Mouse (Mus musculus) gonadal fat pad, adult 2 months (tissue): ENCODE measurements at regions not wholly inside any gene's neighbourhood (a gene's known extent, or its start where the extent isn't known, plus 50 kb on each side); places are given as distances from the start of the nearest gene placed in this dataset.

Experiments
- DNase-seq: peaks from one replicate; pipeline ENCODE4 v3.0.0-alpha.2; 2012; ENCODE audit warnings: low read depth

GRCm38 (mm10) chr9:46938628-46939027 is 59.9 kb upstream of the Gm4791 start:
- no peak for DNase-seq

DNA sequence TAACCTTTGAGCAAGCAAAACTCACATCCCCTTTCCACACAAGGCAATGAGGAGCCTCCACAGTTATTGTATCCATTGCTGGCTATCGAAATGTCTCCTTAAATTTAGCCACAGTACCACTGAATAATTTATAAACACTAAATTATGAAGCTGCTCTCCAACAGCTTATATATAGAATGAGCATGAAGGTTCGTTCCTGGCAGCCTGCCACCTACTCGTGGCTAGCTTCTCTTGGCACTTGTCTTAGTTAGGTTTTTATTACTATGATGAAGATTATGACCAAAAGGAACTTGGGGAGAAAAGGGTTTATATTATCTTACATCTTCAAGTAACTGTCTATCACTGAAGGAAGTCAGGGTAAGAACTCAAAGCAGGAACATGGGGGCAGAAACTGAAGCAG is 72.9 kb upstream of the Gm4791 start:
- no peak for DNase-seq

DNA sequence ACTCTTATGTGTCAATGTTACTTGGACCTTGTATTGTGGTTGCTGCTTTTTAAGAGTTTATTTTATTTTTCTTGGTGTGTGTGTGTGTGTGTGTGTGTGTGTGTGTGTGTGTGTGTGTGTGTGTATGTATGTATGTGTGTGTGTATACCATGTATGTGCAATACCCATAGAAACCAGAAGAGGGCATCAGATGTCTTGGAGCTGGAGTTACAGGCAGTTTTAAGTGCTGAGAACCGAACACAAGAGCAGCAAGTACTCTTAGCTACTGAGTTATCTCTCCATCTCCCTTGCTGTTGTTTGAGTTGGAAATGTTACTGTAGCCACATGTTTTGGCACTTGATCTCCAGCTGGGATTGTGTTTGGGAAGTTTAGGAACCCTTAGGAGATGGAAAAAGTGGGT is 78.5 kb upstream of the Gm4791 start:
- no peak for DNase-seq

- DNase-seq = no peak
Measured at GRCm38 (mm10) chr9:46913238-46913637, 85.3 kb upstream of the Gm4791 start.

- no peak for DNase-seq
Measured at GRCm38 (mm10) chr9:46909412-46910013, 89.0 kb upstream of the Gm4791 start.

DNA sequence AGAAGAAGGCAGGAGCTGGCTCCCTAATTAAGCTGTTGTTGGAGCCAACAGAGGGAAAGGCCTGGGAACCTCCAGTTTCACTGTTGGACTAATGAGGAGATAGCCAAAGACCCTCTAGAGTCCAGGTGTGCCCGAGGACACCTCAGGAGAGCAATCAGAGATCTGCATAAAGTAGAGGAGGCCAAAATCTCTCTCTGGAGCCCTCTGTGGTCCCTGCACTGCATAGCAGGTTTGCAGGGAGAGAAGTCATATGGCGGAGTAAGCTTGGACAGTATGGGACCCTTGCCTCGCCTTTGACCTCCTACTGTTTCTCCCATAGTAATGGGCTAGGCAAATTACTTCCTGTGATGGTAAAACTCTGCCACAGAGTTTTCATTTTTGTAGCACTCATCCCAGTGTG is 93.5 kb upstream of the Gm4791 start:
- DNase-seq = no peak

DNA sequence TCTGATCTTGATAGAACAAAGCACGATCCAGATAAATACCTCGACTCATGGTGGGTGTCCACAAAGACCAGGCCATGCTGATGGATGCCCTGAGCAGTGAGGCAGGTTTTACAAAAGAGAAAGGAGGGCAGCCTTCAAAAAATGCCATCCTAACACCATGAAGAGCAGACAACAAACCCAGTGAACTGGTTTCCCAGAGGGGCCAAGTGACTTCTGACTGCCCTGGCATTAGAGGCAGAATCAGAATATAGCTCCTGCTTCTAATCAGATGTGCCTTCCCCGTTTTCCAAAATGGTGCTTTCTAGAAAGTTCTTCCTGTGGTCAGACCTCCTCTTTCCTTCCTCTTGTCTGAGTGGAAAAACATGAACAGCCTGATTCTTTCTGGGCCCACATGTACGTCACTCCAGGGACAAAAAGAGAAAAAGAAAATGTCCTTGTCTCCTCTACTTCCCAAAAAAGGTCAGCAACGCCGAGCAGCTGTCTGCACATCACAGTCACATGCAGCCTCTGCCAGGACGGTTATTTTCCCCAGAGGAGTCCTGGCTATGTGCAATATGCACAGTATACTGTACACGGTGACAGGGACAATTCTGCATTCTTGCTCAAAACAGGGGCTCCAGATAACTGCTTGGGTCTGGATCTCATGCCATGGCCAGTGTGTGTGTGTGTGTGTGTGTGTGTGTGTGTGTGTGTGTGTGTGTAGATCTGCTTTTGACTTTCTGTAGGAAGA is 94.9 kb upstream of the Gm4791 start:
- DNase-seq = no peak

DNA sequence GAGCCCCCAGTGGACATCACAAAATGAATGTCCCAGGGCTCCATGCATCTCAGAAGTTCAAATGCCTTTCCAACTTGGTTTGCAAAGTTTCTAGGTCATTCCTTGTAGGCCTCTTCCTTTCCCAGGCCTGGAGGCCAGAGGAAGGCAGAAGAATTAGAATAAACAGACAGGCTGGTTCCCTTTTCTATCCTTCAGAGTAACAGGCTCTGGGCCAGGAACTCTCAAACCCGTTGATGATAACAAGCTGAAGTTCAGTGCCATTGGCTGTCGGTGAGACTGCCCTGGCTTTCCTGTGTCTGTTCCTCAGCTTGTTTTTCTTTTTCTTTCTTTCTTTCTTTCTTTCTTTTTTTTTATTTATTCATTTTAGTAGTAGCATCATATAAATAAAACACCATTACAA is 99.3 kb upstream of the Gm4791 start:
- no peak for DNase-seq

DNA sequence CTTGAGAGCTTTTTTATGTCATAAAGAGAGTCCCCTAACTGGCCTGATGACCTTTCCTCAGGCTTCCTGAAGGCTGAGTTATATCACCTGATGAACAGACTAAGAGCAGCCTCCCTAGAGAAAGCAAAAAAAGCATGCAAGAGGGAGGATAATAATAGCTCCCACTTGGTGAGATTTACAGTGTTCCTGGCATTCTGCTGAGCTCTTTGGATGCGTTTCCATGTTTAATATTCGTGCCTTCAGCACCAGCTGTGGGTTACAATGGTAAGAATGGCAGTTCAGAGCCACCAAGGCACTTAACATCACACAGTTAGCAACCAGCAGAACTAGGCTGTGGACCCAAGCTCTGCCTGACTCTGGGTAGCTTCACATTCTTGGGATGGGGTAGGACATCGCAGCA is 100.4 kb upstream of the Gm4791 start:
- DNase-seq = no peak

DNA sequence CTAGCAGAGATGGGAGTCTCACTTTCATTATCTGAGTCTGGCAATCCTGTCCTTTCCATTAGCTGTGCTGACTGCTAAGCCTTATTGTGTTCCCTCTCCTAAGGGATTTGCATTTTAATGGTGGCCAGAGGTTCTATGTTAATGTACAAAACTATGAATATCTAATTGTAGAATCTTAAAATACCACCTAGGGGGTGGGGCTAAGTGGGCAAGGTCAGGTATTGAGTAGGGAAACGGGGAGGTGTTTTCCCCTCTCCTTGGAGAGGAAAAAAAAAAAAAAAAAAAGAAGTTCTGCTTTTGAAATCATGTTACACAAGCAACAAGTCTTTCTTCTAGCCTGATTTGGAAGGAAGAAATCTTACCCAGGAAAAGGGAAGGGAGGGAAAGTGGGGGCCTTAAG is 106.7 kb upstream of the Gm4791 start:
- no peak for DNase-seq

- DNase-seq = no peak
Measured at GRCm38 (mm10) chr9:46889933-46890662, 108.4 kb upstream of the Gm4791 start.

DNA sequence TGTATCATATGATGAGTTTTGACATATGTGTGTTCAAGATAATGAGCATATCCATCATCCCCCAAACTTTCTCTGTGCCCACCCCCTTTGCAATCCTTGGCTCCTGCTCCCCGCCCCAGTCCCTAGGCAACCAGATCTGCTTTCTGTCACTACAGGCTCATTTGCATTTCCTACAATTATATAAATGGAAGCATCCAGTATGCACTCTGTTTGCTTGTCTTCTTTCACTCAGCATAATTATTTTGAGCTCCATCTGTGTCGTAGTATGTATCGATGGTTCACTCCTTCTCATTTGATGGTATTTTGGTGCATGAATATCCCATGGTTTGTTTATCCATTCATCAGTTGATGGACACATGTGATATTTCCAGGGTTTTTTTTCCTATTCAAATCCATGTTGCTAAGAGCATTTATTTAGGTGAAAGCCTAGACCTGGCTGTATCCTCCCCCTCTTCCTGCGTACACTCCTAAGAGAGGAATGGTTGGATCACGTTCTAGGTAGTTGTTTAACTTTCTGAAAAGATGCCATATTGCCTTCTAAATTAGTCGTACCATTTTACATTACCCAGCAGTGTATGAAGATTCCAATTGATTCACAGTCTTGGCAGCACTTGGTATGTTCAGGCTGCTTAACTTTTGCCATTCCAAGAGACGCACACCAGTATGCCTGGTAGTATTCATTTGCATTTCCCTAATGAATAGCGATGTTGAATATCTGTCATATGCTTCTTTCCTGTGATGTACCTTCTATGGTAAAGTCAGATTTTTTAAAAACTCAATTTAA is 127.1 kb upstream of the Gm4791 start:
- DNase-seq = no peak

DNA sequence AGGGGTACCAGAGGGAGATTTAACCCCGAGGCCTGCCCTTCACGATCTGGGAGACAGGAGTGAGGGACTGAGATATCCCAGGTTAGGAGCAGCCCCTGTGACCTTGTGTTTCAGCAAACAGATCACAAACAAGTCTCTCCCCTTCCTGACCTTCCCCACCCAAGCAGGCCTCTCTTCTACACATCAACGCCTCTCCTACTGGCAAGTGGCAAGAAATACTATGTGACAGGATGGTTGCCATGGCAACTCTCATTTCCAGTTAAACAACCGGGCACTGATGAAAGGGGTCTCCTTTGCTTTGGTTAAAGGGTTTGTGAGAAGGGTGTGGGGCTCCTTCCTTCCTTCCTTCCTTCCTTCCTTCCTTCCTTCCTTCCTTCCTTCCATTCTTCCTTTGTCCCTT is 134.6 kb upstream of the Gm4791 start:
- no peak for DNase-seq

- no peak for DNase-seq
Measured at GRCm38 (mm10) chr9:46851753-46852152, 146.8 kb upstream of the Gm4791 start.

GRCm38 (mm10) chr9:46851336-46851735 is 147.2 kb upstream of the Gm4791 start:
- DNase-seq = no peak

DNA sequence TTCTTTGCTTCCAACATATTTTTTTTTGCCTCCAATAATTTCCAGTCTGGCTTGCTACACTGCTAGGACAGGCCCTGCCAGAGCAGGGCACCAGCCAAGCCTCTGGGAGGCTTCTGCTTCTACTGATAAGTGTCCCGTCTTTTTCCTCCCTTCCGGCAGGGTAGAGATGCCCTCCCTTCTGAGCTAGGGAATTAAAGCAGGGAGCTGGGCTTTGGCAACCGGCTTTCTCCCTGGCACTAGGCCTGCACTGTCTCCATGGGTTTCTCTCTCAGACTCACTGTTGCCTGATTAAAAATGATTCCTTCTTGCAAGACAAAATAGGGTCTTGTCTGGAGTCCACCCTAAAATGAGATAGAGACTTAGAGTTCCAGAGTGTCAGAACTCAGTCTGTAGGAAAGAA is 153.3 kb upstream of the Gm4791 start:
- no peak for DNase-seq

DNA sequence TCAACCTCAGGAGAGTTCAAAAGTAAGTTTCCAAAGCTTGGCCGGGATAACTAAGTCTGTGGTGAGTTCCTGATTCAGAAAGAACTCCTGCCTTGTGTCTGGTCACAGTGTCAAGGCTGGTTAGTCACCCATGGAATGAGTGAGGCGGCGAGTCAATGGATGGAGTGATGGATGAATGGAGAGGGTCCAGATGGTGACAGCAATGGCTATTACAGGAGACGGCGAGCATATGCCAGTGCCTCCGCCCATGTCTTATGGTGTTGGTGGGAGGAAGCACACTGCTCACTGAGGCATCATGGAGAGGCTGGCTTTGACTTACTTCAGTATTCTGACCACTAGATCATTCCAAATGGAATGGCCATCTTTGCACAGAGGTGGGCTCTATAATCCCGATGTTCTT is 154.8 kb upstream of the Gm4791 start:
- DNase-seq = no peak

- DNase-seq = no peak
Measured at GRCm38 (mm10) chr9:46841571-46841970, 157.0 kb upstream of the Gm4791 start.

DNA sequence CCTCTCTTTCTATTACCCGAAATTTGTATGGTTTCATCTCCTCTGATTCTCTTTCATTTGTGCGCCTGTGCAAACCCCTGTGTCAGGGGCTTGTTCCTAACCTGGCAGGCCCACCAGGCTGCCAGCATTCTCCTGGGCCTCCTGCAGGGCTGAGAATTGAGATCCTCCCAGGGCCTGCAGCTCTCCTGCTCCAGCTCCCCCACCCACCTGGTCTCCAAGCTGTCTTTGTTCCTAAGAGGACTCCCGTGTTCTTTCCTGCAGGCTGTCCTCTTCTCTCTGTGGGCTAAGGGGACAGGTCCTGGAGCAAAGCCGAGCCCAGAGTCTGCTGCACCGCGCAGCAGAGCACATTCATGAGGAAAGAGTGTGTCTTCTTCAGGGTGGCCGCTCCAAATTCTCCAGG is 163.3 kb upstream of the Gm4791 start:
- no peak for DNase-seq

GRCm38 (mm10) chr9:46830746-46831560 is 167.6 kb upstream of the Gm4791 start:
- no peak for DNase-seq

GRCm38 (mm10) chr9:46830316-46830715 is 168.2 kb upstream of the Gm4791 start:
- no peak for DNase-seq

DNA sequence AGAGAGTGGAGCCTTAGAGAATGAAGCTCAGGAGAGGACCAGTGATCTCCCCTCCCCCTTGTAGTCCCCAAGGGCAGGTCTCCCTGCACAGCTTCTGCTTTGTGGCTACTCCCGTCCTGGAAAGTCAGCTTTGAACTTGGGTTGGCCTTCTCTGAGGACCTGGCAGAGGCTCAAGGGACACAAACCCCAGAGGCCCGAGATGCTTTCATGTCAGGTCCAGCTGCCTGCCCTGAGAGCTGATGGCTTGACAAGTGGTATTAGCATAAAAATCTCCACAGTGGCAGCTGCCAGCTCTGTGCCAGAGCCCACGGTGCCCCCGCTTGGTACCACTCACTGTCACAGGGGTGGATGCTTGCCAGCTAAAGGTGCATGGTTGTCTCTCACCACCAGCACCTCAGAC is 173.8 kb upstream of the Gm4791 start:
- no peak for DNase-seq
